8 mouse cellular contexts compared by ENCODE assay signal in the genomic region with DNA sequence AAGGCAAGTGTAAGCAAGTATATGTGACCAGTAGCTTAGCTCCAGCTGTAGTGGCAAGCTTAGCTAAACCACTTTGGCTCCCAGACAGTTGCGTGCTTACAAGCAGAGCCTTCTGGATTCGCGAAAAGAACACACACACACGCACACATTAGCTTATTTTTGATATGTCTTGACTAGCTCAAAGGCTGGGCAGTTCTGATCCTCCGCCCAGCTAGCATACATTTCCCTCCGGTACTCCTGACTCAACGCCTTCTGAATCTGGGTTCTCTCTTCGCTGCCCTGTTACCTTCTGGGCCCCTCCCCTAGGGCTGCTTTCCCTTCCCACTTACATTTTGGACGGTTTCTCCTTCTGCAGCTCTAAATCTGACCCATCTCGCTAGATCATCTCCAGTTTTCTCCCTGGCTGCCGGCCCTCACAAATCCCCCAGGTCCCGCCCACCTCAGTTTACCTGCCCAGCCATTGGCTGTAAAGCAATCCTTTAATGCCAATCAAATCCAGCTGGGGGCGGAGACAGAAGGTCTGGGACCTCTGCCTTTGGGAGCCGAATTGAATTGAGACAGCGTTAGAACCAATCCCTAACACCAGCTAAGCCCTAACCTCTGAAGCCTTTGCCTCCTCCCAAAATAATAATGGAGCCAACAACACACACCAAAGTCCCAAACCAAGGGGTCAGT. TPM values are rescaled to one million over a fixed set of nuclear protein-coding genes. Genes with fewer than 3 reads are reported as not detected.
DNase-seq lines count a peak whose midpoint lies in the region; ATAC-seq lines count a peak whose summit lies in the region.

No protein-coding gene starts in this region.

- peaks cover 18% of the 10 kb centered on the region for H3K4me1 ChIP-seq in embryonic facial prominence, embryonic 13.5 days
- H3K4me1 ChIP-seq in hindbrain, embryonic 15.5 days (replicated peaks), result peaks cover 21% of the 10 kb centered on the region
- H3K4me1 ChIP-seq in neural tube, embryonic 12.5 days, result peaks cover 19% of the 10 kb centered on the region

- WGBS in embryonic facial prominence, embryonic 13.5 days, result 4% methylated on average over 15 of the region's 15 CpGs
- 8% methylated on average over 15 of the region's 15 CpGs for WGBS in hindbrain, embryonic 15.5 days
- WGBS in neural tube, embryonic 12.5 days, result 11% methylated on average over 15 of the region's 15 CpGs

- H3K4me2 ChIP-seq in embryonic facial prominence, embryonic 13.5 days, result peak overlapping the region; percentile 64
- peak overlapping the region; percentile 61 for H3K4me2 ChIP-seq in hindbrain, embryonic 15.5 days
- peak overlapping the region; percentile 54 for H3K4me2 ChIP-seq in neural tube, embryonic 12.5 days (replicated peaks)

- no peaks in the 10 kb centered on the region for H3K36me3 ChIP-seq in embryonic facial prominence, embryonic 13.5 days
- no peaks in the 10 kb centered on the region for H3K36me3 ChIP-seq in hindbrain, embryonic 15.5 days
- H3K36me3 ChIP-seq in neural tube, embryonic 12.5 days, result no peaks in the 10 kb centered on the region

- DNase-seq in ES-CJ7 (ENCODE audit: low read depth, low spot score) (peak; percentile 87), ZHBTc4 (ENCODE audit: low read depth, low spot score) (peak; percentile 93), liver (peak; percentile 72)
- DNase-seq in frontal cortex, postnatal 36 days (ENCODE audit: low spot score in 2 of 2), result no peak

- H3K27ac ChIP-seq in embryonic facial prominence, embryonic 13.5 days, result no peak overlapping the region
- no peak overlapping the region for H3K27ac ChIP-seq in hindbrain, embryonic 15.5 days (replicated peaks)
- H3K27ac ChIP-seq in neural tube, embryonic 12.5 days, result no peak overlapping the region

- peaks cover 3% of the 10 kb centered on the region; the same call in 1 of the 2 replicates for H3K9me3 ChIP-seq in embryonic facial prominence, embryonic 13.5 days
- H3K9me3 ChIP-seq in hindbrain, embryonic 15.5 days, result no peaks in the 10 kb centered on the region
- H3K9me3 ChIP-seq in neural tube, embryonic 12.5 days, result 0 out of 2 replicates have a peak, but pooled peaks cover 4% of the 10 kb centered on the region

- peak overlapping the region; percentile 36 for H3K4me3 ChIP-seq in embryonic facial prominence, embryonic 13.5 days
- H3K4me3 ChIP-seq in hindbrain, embryonic 15.5 days, result peak overlapping the region; percentile 33
- H3K4me3 ChIP-seq in neural tube, embryonic 12.5 days, result peak overlapping the region; percentile 30

- H3K9ac ChIP-seq in embryonic facial prominence, embryonic 13.5 days, result peak overlapping the region; percentile 61
- H3K9ac ChIP-seq in hindbrain, embryonic 15.5 days, result peak overlapping the region; percentile 40
- peak overlapping the region; percentile 21; the same call in 1 of the 2 replicates for H3K9ac ChIP-seq in neural tube, embryonic 12.5 days

- peaks cover 45% of the 10 kb centered on the region for H3K27me3 ChIP-seq in embryonic facial prominence, embryonic 13.5 days
- peaks cover 36% of the 10 kb centered on the region for H3K27me3 ChIP-seq in hindbrain, embryonic 15.5 days
- peaks cover 41% of the 10 kb centered on the region for H3K27me3 ChIP-seq in neural tube, embryonic 12.5 days (replicated peaks)

- 0 out of 2 replicates have a peak, but pooled peaks have one; percentile 56 for ATAC-seq in embryonic facial prominence, embryonic 13.5 days (ENCODE audit: insufficient number of reproducible peaks, insufficient read depth, low FRiP score, low TSS enrichment, low read depth)
- ATAC-seq in hindbrain, embryonic 15.5 days (ENCODE audit: low FRiP score, low read depth), result peak; percentile 83
- ATAC-seq in neural tube, embryonic 12.5 days (ENCODE audit: low FRiP score, low read depth), result peak; percentile 49; the same call in 1 of the 2 replicates
- no peak for ATAC-seq in inflammation-experienced regulatory T-cells, adult 6 months

RNA-seq across cellular contexts. Expression of a gene that starts 11.2 kb away (rescaled TPM):
- polyA plus RNA-seq in embryonic facial prominence, embryonic 13.5 days (2015; fragmentation: Nextera tagmentation; extraction: Ambion mirVana), result 28.3 and 36.0 TPM in 2 replicates
- 68.7 and 70.2 TPM in 2 replicates for polyA plus RNA-seq in hindbrain, embryonic 15.5 days (2015; fragmentation: Nextera tagmentation; extraction: Ambion mirVana)
- 36.7 and 41.1 TPM in 2 replicates for polyA plus RNA-seq in neural tube, embryonic 12.5 days (2016; fragmentation: Nextera tagmentation; extraction: Ambion mirVana)
- 100 to 1,000 TPM; 137 to 172 (median 165) TPM for polyA plus RNA-seq in inflammation-experienced regulatory T-cells, adult 6 months (2017; shearing (Covaris generic))

RNA-seq across cellular contexts. Expression of a gene that starts 18.1 kb away (rescaled TPM):
- 0.38 and 0.56 TPM in 2 replicates for polyA plus RNA-seq in embryonic facial prominence, embryonic 13.5 days (2015; fragmentation: Nextera tagmentation; extraction: Ambion mirVana)
- polyA plus RNA-seq in hindbrain, embryonic 15.5 days (2015; fragmentation: Nextera tagmentation; extraction: Ambion mirVana), result 0.17 and 0.34 TPM in 2 replicates
- polyA plus RNA-seq in neural tube, embryonic 12.5 days (2016; fragmentation: Nextera tagmentation; extraction: Ambion mirVana), result 0.61 TPM in 1 of 2 replicates, not detected in the other
- polyA plus RNA-seq in inflammation-experienced regulatory T-cells, adult 6 months (2017; shearing (Covaris generic)), result 1 to 10 TPM; 1.4 to 1.6 (median 1.5) TPM

RNA-seq across cellular contexts. Expression of a gene that starts 35.4 kb away (rescaled TPM):
- 11.9 and 13.9 TPM in 2 replicates for polyA plus RNA-seq in embryonic facial prominence, embryonic 13.5 days (2015; fragmentation: Nextera tagmentation; extraction: Ambion mirVana)
- 15.1 and 17.5 TPM in 2 replicates for polyA plus RNA-seq in hindbrain, embryonic 15.5 days (2015; fragmentation: Nextera tagmentation; extraction: Ambion mirVana)
- polyA plus RNA-seq in neural tube, embryonic 12.5 days (2016; fragmentation: Nextera tagmentation; extraction: Ambion mirVana), result 8.6 and 9.7 TPM in 2 replicates
- 10 to 100 TPM in 1 of 3 experiments, 1 to 10 TPM in 2; 9.2 to 10.6 (median 9.8) TPM for polyA plus RNA-seq in inflammation-experienced regulatory T-cells, adult 6 months (2017; shearing (Covaris generic))

RNA-seq across cellular contexts. Expression of a gene that starts 35.8 kb away (rescaled TPM):
- 21.2 and 23.9 TPM in 2 replicates for polyA plus RNA-seq in embryonic facial prominence, embryonic 13.5 days (2015; fragmentation: Nextera tagmentation; extraction: Ambion mirVana)
- polyA plus RNA-seq in hindbrain, embryonic 15.5 days (2015; fragmentation: Nextera tagmentation; extraction: Ambion mirVana), result 19.1 and 20.4 TPM in 2 replicates
- 19.7 and 20.3 TPM in 2 replicates for polyA plus RNA-seq in neural tube, embryonic 12.5 days (2016; fragmentation: Nextera tagmentation; extraction: Ambion mirVana)
- 10 to 100 TPM; 14.2 to 21.0 (median 15.1) TPM for polyA plus RNA-seq in inflammation-experienced regulatory T-cells, adult 6 months (2017; shearing (Covaris generic))

Comparison
In these comparisons a context has a peak if more than half of its experiments do, and no peak if none do; other contexts are left out.
1. DNase-seq: peak in ES-CJ7 (single experiment), ZHBTc4 (single experiment) and liver (single experiment); none in frontal cortex, postnatal 36 days (0 of 2).
2. Peak in every context shown above with its lines, with median percentiles within 50 percentile points of each other: H3K4me2 ChIP-seq, H3K4me3 ChIP-seq and H3K9ac ChIP-seq.